Mouse (Mus musculus): ENCODE measurements around the gene Fitm2.

DNA sequence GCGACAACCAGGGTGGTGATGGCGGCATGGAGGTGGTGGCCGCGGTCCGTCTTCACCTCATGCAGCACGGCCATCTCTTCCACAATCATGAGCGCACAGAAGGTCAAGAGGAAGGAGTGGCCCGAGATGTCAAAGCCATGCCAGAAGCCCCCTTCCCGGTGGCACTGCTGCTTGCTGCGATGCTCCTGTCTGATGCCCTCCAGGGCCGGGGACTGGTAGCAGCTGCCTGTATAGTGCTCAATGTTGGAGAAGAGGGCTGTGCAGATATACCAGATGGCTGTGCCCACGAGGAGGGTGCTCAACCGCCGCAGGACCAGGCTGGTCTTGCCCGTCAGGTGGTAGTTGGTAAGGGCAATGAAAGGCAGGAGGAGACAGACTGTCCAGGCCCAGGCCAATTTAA is 2.7 kb downstream of the Fitm2 start:
- TF ChIP-seq EP300 (IDR thresholded peaks at IDR 0.05; ENCODE audit: low read depth) = no peak
- TF ChIP-seq CTCF (IDR thresholded peaks at IDR 0.05; ENCODE audit: low read depth) = no peak
